Mouse (Mus musculus) frontal cortex, adult 2 months (tissue): ENCODE measurements at regions not wholly inside any gene's neighbourhood (a gene's known extent, or its start where the extent isn't known, plus 50 kb on each side); places are given as distances from the start of the nearest gene placed in this dataset.

ENCODE experiments used
- DNase-seq, 2 experiments: peaks; one replicate each; pipeline ENCODE4 v3.0.0; 2022; ENCODE audit warnings: low spot score in 1 of 2; ENCODE audit errors: extremely low spot score in 1 of 2

DNA sequence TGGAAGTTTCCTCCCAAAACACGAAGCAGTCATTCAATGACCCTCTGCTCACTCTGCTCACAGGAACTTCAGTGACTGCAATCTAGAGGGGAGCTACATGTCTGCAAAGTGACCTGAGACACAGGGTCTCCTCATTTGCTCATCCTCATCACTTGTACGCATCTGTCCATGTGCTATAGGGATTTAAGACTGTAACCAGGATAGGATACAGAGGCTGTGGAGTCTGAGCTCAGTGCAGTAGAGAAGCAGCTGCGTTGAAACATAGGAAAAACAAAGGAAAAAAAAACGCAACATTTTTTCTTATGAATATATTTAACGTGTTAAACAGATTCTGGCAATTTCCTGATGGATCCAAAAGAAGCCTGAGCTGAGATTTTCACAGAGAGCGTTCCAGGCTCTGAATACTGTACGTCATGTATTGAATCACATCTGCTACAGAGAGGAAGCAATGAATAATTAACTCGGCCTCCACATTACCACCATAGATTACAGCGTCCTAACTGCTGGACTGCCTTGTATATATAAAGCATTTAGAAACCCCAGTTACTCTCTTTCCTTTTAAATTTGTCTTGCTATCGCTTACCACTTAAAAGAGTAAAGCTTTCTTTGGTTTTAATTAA, 183.7 kb upstream of the Gm12695 start:
- DNase-seq = peak; percentile 17 to 66
